Mouse (Mus musculus) ES-Bruce4 (cell line): ENCODE results near the gene Card19.

Source experiments
- CTCF ChIP-seq: IDR thresholded peaks from one replicate; pipeline ENCODE4 v1.8.1; 2011; ENCODE audit warnings: low read depth, low read length
- EP300 ChIP-seq: IDR thresholded peaks from 2 replicates; pipeline ENCODE4 v1.6.1; 2011; ENCODE audit warnings: low read depth, low read length; ENCODE audit not compliant: insufficient read depth

DNA sequence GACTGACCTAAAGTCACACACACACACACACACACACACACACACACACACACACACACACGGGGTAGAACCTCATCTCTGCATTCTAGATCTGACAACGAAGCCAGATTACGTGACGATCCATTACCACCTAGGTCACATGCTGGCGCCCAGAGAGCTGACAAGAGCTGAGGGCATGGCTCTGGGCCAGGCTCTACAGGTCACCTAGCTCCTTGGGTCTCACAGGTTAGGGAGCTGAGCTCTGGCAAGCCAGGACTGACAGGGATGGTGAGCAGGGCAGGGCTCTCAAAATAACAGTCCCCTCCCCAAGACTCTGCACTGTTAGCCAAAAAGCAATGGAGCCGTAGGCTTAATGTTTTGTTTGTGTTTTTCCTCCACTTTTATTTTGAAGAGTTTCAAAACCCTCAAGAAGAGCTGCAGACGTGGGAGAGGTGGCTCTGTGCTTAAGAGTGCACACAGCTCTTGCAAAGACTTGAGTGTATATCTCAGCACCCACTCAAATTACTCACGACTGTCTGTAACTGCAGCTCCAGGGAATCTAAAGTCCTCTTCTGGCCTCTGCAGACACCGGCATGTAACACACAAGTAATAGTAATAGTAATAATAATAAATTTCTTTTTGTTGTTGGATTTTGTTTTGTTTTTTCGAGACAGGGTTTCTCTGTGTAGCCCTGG lies 57.7 kb downstream of the Card19 start:
- TF ChIP-seq CTCF (no peak), EP300 (no peak)
